Mouse (Mus musculus): ENCODE results near the gene Trpt1. TPM values are rescaled to one million over a fixed set of nuclear protein-coding genes. Genes with fewer than 3 reads are reported as not detected.

The Trpt1 gene
- polyA plus RNA-seq, 1 experiment = 18.6 TPM

GRCm38 (mm10) chr19:7020224-7020641, 24.3 kb downstream of the Trpt1 start:
- no peak for TF ChIP-seq POLR2A (IDR thresholded peaks at IDR 0.05; ENCODE audit: borderline replicate concordance, extremely low read depth, insufficient read depth, insufficient read length, poor library complexity, severe bottlenecking)
- TF ChIP-seq CTCF (IDR thresholded peaks at IDR 0.05; ENCODE audit: borderline replicate concordance, extremely low read depth, insufficient read depth, insufficient read length) = peak; percentile 75
- peak; percentile 74 for DNase-seq (ENCODE audit: low read depth)

- TF ChIP-seq POLR2A (IDR thresholded peaks at IDR 0.05; ENCODE audit: borderline replicate concordance, extremely low read depth, insufficient read depth, insufficient read length, poor library complexity, severe bottlenecking) (no peak), CTCF (IDR thresholded peaks at IDR 0.05; ENCODE audit: borderline replicate concordance, extremely low read depth, insufficient read depth, insufficient read length) (no peak)
- no peak for DNase-seq (ENCODE audit: low read depth)
These were observed 33.6 kb downstream of the Trpt1 start for GRCm38 (mm10) chr19:7029531-7029930.

- DNase-seq (ENCODE audit: low read depth) = no peak
- TF ChIP-seq CTCF (IDR thresholded peaks at IDR 0.05; ENCODE audit: borderline replicate concordance, extremely low read depth, insufficient read depth, insufficient read length) = no peak
- TF ChIP-seq POLR2A (IDR thresholded peaks at IDR 0.05; ENCODE audit: borderline replicate concordance, extremely low read depth, insufficient read depth, insufficient read length, poor library complexity, severe bottlenecking) = no peak
These were observed 38.1 kb downstream of the Trpt1 start for GRCm38 (mm10) chr19:7034006-7034405.

GRCm38 (mm10) chr19:7039088-7039720, 43.3 kb downstream of the Trpt1 start:
- TF ChIP-seq POLR2A (IDR thresholded peaks at IDR 0.05; ENCODE audit: borderline replicate concordance, extremely low read depth, insufficient read depth, insufficient read length, poor library complexity, severe bottlenecking) (no peak), CTCF (IDR thresholded peaks at IDR 0.05; ENCODE audit: borderline replicate concordance, extremely low read depth, insufficient read depth, insufficient read length) (no peak)
- DNase-seq (ENCODE audit: low read depth) = peak; percentile 69

- TF ChIP-seq POLR2A (IDR thresholded peaks at IDR 0.05; ENCODE audit: borderline replicate concordance, extremely low read depth, insufficient read depth, insufficient read length, poor library complexity, severe bottlenecking) (peak; percentile 68; the same call in 1 of the 2 replicates), CTCF (IDR thresholded peaks at IDR 0.05; ENCODE audit: borderline replicate concordance, extremely low read depth, insufficient read depth, insufficient read length) (peak; percentile 44; the same call in 1 of the 2 replicates)
- peak; percentile 100 for DNase-seq (ENCODE audit: low read depth)
These were observed 44.1 kb downstream of the Trpt1 start, which contains the start of gene Stip1 for GRCm38 (mm10) chr19:7039841-7040636. Gene Stip1, minus strand, starts transcription at chr19:7039967.

- no peak for TF ChIP-seq POLR2A (IDR thresholded peaks at IDR 0.05; ENCODE audit: borderline replicate concordance, extremely low read depth, insufficient read depth, insufficient read length, poor library complexity, severe bottlenecking)
- no peak for TF ChIP-seq CTCF (IDR thresholded peaks at IDR 0.05; ENCODE audit: borderline replicate concordance, extremely low read depth, insufficient read depth, insufficient read length)
- DNase-seq (ENCODE audit: low read depth) = no peak
These were observed 44.8 kb downstream of the Trpt1 start for GRCm38 (mm10) chr19:7040637-7041130.

- no peak for DNase-seq (ENCODE audit: low read depth)
- TF ChIP-seq CTCF (IDR thresholded peaks at IDR 0.05; ENCODE audit: borderline replicate concordance, extremely low read depth, insufficient read depth, insufficient read length) (no peak), POLR2A (IDR thresholded peaks at IDR 0.05; ENCODE audit: borderline replicate concordance, extremely low read depth, insufficient read depth, insufficient read length, poor library complexity, severe bottlenecking) (no peak)
These were observed 45.2 kb downstream of the Trpt1 start for GRCm38 (mm10) chr19:7041171-7041570.

- no peak for DNase-seq (ENCODE audit: low read depth)
- no peak for TF ChIP-seq POLR2A (IDR thresholded peaks at IDR 0.05; ENCODE audit: borderline replicate concordance, extremely low read depth, insufficient read depth, insufficient read length, poor library complexity, severe bottlenecking)
- TF ChIP-seq CTCF (IDR thresholded peaks at IDR 0.05; ENCODE audit: borderline replicate concordance, extremely low read depth, insufficient read depth, insufficient read length) = no peak
These were observed 48.3 kb downstream of the Trpt1 start for GRCm38 (mm10) chr19:7044279-7044678.

- TF ChIP-seq POLR2A (IDR thresholded peaks at IDR 0.05; ENCODE audit: borderline replicate concordance, extremely low read depth, insufficient read depth, insufficient read length, poor library complexity, severe bottlenecking) = no peak
- no peak for TF ChIP-seq CTCF (IDR thresholded peaks at IDR 0.05; ENCODE audit: borderline replicate concordance, extremely low read depth, insufficient read depth, insufficient read length)
- DNase-seq (ENCODE audit: low read depth) = no peak
These were observed 48.8 kb downstream of the Trpt1 start for GRCm38 (mm10) chr19:7044706-7045105.

Other genes with a start within 250 kb of the Trpt1 start
- 6.0 and 7.3 TPM in 2 replicates for gene Rps6ka4, start 155.5 kb upstream of the Trpt1 start, polyA plus RNA-seq (2012; rRNA removed)
- 0.48 and 0.83 TPM in 2 replicates for gene Ccdc88b, start 137.9 kb upstream of the Trpt1 start, polyA plus RNA-seq (2012; rRNA removed)
- gene Trmt112, start 86.4 kb upstream of the Trpt1 start, polyA plus RNA-seq (2012; rRNA removed) = 117 and 158 TPM in 2 replicates
- gene Prdx5, start 86.0 kb upstream of the Trpt1 start, polyA plus RNA-seq (2012; rRNA removed) = 169 and 176 TPM in 2 replicates
- gene Esrra, start 74.3 kb upstream of the Trpt1 start, polyA plus RNA-seq (2012; rRNA removed) = 35.5 and 41.3 TPM in 2 replicates
- gene Catsperz, start 70.8 kb upstream of the Trpt1 start, polyA plus RNA-seq (2012; rRNA removed) = 1.0 and 1.5 TPM in 2 replicates
- gene Kcnk4, start 61.6 kb upstream of the Trpt1 start, polyA plus RNA-seq (2012; rRNA removed) = 1.2 and 2.1 TPM in 2 replicates
- gene Bad, start 54.3 kb upstream of the Trpt1 start, polyA plus RNA-seq (2012; rRNA removed) = 72.8 and 83.4 TPM in 2 replicates
- 75.5 and 86.8 TPM in 2 replicates for gene Gpr137, start 53.7 kb upstream of the Trpt1 start, polyA plus RNA-seq (2012; rRNA removed)
- gene Ppp1r14b, start 21.2 kb upstream of the Trpt1 start, polyA plus RNA-seq (2012; rRNA removed) = 359 and 550 TPM in 2 replicates
- gene Plcb3, start 19.7 kb upstream of the Trpt1 start, polyA plus RNA-seq (2012; rRNA removed) = 22.7 and 28.3 TPM in 2 replicates
- 50.3 and 61.0 TPM in 2 replicates for gene Fkbp2, start 15.6 kb upstream of the Trpt1 start, polyA plus RNA-seq (2012; rRNA removed)
- gene Vegfb, start 8.5 kb upstream of the Trpt1 start, polyA plus RNA-seq (2012; rRNA removed) = 28.6 and 39.3 TPM in 2 replicates
- 25.7 and 31.3 TPM in 2 replicates for gene Dnajc4, start 3.6 kb upstream of the Trpt1 start, polyA plus RNA-seq (2012; rRNA removed)
- gene Nudt22, start within 50 bp of the Trpt1 start, polyA plus RNA-seq (2012; rRNA removed) = 15.4 and 21.5 TPM in 2 replicates
- gene Fermt3, start 23.3 kb downstream of the Trpt1 start, polyA plus RNA-seq (2012; rRNA removed) = 4.8 and 5.3 TPM in 2 replicates
- 151 and 158 TPM in 2 replicates for gene Stip1, start 43.8 kb downstream of the Trpt1 start, polyA plus RNA-seq (2012; rRNA removed)
- 5.7 and 8.2 TPM in 2 replicates for gene Macrod1, start 60.7 kb downstream of the Trpt1 start, polyA plus RNA-seq (2012; rRNA removed)
- 2.5 and 4.3 TPM in 2 replicates for gene Flrt1, start 109.6 kb downstream of the Trpt1 start, polyA plus RNA-seq (2012; rRNA removed)
- 209 and 213 TPM in 2 replicates for gene Otub1, start 210.2 kb downstream of the Trpt1 start, polyA plus RNA-seq (2012; rRNA removed)
- 458 and 614 TPM in 2 replicates for gene Cox8a, start 221.5 kb downstream of the Trpt1 start, polyA plus RNA-seq (2012; rRNA removed)
- 74.8 and 79.2 TPM in 2 replicates for gene Naa40, start 245.1 kb downstream of the Trpt1 start, polyA plus RNA-seq (2012; rRNA removed)

Measured in brain, embryonic 14.5 days (tissue).